Mouse (Mus musculus) B cell, adult 2 months (primary cell): ENCODE data around the gene Prg2.
A peak's percentile ranks its signal among the peaks of the same experiment; 100 is the strongest.

Source experiments
- DNase-seq, 2 experiments: peaks; one replicate each; pipeline ENCODE4 v3.0.0; 2022

Prg2 gene

DNA sequence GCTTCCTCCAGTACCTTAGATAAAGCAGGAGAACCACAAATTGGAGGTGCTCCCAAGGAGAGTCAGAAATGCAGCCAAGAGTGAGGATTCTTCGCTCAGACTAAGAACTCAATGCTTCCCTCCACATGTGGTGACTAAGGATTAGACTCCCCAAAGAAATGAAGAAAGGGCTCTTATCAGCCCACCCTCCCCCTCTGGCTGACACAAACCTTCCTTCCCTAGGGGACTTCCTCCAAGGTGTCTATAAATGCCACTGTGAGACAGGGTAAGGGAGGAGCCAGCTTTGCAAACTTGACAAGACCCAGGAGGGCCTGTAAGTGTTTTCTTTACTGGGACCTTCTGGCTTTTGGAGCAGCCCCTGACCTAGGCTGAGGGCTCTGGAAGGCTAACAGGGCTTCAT lies at the start of gene Prg2:
Prg2 (plus strand) TSS at position 274 of the 400 bp plus-strand sequence.
- no peak for DNase-seq

DNA sequence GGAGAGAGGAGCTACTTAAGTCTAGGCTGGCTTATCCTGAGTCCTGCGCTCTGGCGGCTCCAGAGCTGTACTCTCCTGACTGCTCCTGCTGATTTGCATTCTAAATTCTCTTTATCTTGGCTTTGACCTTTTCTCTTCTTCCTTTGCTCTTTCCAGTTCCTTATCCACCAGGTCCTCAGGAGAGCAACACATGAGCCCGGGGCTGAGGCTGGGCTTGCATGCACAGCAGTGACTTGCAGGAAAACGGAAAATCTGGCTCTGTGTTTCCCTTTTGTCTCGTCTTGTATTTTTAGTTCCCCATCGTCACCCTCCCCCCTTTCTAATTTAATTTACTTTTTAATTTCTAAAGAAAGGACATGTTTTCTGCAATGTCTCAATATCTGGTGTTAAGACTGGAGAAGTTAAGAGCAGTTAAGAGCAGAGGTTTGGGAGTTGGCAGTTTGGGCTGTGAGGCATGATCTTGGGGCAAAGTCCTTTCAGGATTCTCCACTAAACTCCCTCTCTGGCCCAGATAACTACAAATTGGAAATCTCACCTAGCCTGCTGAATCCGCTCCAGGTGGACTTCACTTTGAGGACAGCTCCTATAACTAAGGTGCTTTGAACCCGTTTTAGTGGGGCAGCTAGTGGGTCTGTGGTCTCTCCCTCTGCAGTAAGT lies 46.1 kb upstream of the Prg2 start:
- DNase-seq = no peak

DNA sequence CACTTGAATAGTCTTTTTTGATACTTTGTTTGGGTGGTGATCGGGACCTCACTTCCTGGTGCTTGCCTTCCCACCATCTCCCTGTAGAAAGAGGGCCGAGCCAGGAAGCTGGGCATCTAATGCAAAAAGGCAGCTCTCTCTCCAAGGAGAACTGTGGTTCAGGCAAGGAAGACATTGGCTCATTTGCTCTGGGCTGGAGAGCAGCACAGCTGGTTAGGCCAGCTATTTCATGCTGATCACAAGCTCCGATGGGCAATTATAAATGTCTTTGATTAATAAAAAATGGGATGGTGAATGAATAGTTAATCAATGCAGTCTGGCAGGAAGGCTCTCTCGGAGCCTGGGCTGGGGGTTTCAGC lies 45.6 kb upstream of the Prg2 start:
- no peak for DNase-seq

DNA sequence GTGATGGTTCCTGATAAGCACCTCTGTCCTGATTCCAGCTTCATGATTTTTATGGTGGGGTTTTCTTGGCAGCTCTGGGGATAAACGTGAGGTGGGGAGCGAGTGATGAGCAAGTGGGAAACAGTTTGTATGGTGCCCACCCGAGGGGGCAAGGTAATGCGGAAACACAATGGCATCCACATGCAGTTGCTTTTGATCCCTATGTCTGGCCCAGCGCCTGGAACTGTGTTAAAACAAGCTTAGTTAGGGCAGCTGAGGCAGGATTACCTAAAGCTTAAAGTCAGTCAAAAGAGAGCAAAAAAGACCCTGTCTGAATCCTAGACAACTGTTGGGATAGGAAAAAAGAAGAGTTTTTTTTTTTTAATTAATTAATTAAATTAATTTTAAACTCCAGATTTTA lies 45.2 kb upstream of the Prg2 start:
- DNase-seq = no peak

DNA sequence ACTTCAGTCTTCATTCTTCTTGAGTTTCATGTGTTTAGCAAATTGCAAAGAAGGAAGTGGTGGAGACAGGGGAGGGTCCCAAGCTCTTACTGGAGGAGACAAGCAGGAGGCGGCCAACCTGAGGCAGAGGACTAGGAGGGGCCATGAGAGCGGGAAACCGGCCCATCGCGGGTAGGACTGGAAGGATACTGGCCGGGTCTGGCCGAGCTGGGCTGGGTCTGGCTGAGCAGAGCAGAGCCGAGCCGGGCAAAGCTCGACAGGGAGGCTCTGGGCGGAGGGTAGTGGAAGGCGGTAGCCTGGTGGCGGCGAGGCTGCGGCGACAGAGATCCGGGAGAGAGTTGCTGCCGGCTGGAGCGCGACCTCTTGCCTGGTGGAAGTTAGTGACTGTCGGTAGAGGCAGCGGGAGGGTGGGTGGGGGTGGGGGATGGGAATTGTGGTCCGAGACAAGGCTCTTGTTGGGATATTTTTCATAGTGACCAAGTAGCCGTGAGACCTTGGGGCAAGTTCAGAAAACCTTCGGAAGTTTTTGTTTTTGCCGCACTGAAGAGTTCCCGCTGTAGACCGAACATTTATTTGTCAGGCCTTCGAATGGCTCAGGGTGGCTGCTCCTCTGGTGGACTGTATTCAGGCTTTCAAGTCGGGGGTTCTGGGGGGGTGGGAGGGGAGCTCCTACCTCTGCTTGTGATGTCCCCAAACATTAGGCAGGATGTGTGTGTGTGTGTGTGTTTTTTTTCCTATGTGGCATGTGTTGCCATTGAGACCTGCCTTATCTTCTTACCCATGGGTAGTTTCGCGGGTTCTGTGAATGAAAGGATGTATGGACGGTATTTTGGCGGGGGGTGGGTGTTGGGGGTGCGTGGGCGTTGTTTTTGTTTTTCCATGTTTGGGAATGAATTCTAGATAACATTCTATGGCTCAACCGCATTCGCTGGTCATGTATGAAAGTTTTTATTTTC lies 43.5 kb upstream of the Prg2 start, which contains the start of gene Slc43a3:
Slc43a3 (plus strand) TSS at position 106 of the 956 bp plus-strand sequence.
- DNase-seq = peak; percentile 61 to 65

DNA sequence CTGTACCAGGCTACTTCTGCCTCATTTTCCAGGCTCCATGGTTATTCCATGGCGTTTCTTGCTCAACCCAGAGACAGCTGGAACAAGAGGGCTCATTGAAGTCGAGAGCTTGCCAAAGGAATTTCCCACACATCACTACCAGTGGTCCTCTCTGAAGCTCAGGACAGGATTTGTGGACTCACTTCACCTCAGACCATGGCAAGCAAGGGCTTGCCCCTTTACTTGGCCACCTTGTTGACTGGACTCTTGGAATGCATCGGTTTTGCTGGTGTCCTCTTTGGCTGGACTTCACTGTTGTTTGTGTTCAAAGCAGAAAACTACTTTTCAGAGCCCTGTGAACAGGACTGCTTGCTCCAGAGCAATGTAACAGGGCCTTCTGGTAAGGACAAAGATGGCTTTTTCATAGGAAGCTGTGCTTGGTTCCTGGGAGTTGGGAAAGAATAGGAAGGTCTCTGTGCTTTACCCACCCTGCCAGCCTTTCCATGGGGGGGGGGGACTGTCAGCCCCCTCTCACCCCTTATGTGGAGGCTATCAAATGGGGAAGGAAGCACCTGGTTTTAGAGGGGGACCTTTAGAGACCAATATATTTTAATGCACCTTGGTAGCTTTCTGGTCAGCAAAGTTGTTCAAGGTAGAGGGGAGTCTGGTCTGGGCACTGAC lies 42.6 kb upstream of the Prg2 start:
- peak; percentile 10 to 20 for DNase-seq

DNA sequence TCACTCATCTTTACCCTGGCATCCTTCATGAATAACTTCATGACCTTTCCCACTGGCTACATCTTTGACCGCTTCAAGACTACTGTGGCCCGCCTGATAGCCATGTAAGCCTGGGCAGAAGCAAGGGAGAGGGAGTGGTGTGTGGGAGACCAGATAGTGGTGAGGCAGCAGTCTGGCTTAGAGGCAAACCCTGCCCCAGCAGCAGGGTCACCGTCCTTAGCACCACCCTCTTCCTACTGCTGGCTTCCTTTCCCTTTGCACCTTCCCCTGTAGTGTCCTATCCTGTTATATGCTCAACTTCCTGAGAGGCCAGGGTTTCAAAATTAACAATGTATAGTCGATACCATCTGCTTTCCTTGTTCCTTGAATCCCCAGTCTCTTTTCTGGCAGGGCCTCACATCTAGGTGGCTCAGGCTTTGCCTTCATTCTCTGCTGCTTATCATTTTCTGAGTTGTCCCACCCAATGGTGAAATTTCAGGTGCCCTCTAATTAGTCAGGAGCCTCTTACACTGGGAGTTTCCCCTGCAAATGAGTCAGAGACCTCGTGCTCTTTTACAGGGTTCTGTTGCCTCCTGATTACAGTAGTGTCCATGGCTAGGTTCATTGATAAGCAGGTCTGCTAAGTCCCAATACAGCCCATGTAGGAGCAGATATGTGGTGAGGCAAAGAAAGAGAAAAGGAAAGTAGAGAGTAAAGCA lies 41.9 kb upstream of the Prg2 start:
- DNase-seq = peak; percentile 52 to 56

DNA sequence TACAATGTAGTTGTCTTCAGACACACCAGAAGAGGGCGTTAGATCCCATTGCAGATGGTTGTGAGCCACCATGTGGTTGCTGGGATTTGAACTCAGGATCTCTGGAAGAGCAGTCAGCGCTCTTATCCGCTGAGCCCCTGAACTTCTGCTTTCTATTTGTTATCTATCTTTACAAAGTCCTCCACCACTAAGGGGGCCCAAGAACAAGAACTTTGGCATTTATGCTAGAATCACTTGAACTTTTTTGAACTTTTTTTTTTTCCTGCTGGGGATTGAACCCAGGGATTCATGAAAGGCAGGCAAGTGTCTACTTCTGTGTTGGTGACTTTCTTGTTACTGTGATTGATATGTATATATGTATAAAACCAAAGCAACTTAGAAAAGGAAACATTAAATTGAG lies 41.0 kb upstream of the Prg2 start:
- peak in 1 of 2 experiments; percentile 14 for DNase-seq

DNA sequence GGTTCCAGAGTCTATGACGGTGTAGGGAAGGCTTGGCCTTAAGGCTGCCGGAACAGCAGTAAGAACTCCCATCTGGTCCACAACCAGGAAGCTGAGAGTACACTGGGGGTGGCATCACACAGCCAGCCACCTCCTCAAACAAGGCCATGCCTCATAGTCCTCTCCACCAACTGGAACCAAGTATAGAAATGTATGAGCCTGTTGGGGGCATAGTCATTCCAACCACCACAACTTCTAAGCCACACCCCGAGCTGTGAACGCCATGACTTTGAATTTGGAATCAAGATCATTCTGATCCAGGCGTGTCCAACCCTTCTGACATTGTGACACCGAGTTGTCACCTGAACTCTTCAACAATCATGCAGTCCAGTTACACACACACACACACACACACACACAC lies 40.5 kb upstream of the Prg2 start:
- DNase-seq = no peak

DNA sequence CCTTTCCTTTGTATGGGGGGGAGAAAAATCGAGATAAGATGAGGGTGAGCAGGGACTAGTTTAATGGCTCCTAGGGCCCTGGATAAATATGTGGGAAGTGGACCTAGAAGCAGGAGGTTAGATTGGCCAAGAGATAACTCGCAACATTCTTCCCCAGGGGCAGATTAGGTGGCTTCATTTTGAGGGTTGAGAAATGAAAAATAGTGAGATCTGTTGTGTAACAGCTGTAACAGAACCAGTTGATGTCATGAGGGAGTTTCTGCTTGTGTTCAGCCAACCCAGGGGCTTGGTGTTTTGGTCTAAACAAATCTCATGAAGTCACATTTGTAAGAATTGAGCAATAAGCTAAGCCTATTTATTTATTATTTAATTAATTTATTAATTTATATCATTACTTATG lies 38.9 kb upstream of the Prg2 start:
- no peak for DNase-seq

DNA sequence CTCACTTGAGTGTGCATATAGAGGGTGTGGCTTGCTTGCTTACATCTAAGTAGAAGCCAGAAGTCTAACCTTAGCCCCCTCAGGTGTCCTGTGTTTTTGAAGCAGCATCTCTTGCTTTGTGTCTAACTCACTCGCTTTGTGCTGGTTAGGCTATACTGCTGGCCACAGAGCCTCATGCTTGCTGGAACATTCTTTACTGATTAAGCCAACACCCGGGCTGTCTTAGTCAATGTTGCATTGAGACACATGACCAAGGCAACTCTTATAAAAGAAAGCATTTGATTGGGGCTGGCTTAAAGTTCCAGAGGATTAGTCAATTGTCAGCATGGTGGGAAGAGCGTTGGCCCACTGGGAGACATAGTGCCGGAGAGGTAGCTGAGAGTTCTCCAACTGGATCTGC lies 38.5 kb upstream of the Prg2 start:
- no peak for DNase-seq

DNA sequence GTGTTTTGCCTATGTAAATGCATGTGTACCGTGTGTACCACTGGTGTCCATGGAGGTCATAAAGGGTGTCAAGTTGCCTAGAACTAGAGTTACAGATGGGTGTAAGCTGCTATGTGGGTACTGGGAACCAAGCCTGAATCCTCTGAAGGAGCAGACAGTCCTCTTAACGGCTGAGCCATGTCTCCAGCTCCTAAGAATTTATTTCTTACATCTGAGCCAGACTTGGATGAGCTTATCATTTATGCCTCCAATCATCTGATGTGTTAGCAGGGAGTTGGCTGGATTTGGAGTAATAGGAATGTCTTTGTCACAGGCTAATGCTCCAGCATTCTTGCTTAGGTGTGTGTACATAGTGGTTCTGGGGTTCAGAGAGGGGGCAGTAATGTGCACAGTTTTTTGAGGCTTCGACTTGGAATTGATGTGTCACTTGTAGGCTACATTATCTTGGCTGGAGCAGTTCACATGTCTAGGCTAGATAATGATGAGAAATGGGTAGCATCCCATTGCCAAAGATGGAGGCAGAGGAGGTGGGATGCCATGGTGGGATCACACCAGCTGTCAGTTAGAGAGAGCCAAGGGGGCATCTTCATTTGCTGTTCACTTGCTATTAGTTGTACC lies 33.0 kb upstream of the Prg2 start:
- no peak for DNase-seq

DNA sequence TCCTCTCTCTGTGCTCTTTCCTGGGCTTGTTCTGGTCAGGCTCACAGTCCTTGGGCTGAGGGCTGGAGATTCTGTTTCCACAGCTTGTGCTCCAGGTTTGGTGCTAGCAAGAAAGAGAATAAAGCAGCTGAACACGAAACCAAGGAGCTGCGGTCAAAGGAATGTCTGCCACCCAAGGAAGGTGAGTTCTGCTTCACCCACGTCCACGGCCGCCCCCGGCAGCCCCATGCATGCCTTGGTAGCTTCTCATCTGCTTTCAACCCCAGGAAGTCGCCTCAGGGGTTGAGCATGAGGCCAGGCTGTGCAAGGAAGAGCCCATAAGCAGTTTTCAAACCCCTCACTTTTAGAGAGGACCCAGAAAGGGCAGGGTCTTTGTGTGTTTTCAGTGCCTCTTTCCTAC lies 32.0 kb upstream of the Prg2 start:
- DNase-seq = no peak

DNA sequence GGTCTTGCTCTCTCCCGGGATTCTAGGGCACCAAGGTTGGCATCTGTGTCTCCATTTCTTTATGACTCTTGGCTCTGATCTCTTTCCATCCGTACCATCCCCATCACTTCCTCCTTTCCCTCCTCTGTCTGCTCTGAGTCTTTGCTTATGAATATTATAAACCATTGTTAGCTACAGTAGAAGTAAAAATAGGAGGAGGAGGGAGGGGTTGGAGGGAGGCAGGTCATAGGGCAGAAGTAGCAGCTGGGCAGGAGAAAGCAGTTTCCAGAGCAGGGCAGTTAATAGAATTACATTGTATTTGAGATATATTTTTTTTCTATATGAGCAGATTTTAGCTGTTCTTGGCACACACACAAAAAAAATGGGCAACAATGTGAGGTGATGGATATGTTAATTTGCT lies 31.5 kb upstream of the Prg2 start:
- no peak for DNase-seq

DNA sequence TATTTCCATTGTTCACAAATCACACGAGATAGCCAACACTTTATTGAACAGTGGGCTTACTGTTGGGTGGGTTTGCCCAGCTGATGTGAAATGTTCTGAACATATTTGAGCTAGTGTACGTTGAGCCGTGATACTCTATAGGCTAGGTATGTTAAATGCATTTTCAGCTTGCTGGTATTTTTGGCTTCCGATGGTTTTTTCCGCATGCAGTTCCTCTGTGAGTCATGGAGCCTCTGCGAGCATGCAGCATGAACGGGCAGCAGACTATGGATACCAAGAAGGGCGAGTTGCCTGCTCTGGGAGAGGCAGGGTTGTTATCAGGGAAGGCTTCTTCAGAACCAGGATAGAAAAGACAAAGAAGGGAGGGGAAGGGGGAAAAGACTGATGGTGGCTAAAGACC lies 29.2 kb upstream of the Prg2 start:
- no peak for DNase-seq

DNA sequence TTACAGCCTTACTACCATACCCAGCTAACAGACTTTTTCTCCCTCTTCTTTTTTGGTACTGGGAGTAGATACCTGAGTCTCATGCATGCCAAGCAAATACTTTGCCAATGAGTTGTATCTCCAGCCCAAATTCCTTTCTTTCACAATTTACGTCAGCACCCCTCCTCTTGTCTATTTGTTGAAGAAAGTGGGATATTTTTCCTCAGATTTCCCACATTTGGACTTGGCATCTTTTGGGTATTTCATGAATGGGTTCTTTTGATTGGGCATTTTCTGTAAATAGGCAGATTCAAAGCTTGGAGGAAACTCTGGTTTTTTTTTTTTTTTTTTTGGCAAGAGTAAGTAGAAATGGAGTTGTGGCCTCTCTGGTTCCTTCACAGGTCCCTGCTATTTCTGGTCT lies 28.0 kb upstream of the Prg2 start:
- DNase-seq = no peak

DNA sequence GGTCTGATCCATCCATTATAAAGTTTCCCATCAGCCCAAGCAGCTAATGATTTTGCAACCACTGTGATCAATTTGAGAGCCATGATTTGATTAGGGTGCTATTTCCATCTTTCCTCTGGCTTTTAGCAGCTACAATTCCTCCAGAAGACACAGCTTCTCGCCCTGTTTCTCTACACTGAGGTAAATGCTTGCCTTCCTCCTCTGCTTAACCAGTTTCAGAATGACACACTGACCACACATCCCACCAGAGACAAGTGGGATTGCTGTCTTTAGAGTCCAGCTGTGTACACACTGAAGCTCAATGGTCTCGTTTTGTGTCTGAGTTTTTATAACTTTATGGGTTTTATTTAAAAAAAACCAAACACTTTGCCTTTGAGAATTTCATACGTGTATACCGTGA lies 27.6 kb upstream of the Prg2 start:
- no peak for DNase-seq

DNA sequence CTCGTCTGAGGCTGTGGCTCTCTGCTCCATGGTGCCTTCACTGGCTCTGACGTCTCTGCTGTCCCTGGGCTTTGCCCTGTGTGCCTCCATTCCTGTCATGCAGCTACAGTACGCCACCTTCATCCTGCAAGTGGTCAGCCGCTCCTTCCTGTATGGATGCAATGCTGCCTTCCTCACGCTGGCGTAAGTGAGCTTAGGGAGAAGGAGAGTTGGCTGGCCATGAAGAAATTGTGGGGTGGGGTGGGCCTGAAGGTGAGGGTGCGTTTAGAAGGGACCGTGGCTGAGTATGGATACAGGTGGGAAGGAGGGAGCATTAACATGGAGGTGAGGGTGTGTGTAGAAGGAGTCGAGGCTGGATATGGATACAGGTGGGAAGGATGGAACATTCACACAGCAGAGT lies 24.8 kb upstream of the Prg2 start:
- no peak for DNase-seq

DNA sequence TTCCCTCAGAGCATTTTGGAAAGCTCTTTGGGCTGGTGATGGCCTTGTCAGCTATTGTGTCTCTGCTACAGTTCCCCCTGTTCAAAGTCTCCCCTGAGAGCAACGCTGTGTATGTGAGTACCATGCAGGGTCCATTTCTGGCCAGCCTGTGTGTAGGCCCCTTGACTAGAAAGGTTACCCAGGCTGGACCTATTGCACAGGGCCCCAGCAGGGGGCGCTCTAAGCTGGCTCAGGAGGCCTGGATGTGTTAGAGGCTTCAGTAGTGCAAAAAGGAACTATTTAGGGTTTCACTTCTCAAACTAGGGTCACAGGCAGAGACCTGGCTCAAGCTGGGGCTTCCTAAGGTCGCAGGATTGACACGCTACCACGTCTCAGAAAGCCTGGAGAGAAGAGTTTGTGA lies 24.0 kb upstream of the Prg2 start:
- DNase-seq = peak; percentile 91 to 92

DNA sequence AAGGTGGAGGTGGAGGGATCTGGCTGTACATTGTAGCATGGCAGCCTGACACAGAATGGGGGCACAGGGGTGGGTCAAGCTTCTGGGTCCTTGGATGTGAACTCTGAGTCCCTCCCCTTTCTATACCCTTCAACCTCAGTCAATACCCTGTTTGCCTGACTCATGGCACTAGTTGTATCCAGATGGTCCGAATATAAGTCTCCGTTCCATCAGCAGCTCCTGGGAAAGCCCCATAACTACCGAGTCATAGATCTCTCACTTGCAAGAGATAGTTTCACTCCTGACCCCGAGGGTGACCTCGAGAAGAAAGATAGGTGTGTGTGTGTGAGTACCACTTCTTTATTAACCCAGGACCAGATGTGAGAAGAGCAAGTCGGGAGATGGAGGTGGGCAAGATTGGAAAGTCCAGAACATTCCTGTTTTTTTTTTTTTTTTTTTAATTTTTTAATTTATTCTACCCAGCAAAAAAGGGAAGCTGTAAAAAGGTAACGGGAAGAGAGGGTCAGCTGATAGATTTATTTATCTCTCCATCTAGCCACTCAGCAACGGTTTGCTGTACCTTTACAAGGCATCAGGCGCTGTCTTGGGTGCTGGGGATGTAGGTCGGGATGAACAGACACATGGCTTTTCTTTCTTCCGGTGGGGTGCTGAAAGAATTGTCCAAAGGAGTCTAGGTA lies 21.5 kb upstream of the Prg2 start:
- no peak for DNase-seq

DNA sequence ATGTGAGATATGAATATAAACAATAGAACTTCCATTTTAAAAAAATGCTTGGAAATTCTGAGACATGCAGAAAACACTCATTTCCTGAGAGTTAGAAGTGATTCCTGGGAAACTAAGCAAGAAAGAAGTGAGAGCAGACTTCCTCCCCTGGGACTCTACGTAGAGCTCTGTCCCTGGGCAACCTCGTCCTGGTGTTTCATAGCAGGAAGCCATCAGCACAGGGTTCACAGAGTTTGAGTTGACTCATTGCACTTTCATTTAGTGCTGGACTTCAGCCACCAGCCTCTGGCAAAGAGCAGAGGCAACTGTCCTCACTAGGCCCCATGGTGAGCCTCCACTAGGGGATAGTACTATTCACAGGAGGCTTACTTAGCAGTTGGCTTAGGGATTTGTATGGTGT lies 19.0 kb upstream of the Prg2 start:
- peak in 1 of 2 experiments; percentile 7 for DNase-seq

DNA sequence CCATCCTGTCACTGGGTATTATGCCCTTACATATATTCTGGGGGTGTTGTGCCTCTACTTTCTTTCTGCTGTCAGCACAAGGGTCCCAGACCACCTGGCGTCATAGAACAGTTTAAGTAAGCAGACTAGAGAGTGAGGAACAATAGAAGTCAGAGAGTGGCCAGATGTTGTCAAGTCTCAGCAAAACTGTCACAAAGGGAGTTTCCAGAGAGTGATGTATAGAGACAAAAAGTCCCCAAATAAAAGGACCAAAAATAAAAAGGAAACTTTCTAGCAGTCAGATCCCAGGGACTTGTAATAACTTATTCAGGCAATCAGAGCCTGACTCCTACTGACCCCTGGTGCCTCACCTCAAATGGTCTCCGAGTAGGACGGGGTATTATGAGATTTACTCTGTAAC lies 18.4 kb upstream of the Prg2 start:
- DNase-seq = no peak
